Mouse (Mus musculus): Measurements from ENCODE around the gene Ptcd2. TPM values are rescaled to one million over a fixed set of nuclear protein-coding genes. Genes with fewer than 3 reads are reported as not detected.

The Ptcd2 gene
- total RNA-seq (2021) = 10 to 100 TPM; 22.8 to 25.0 TPM
- long read RNA-seq, experiment 1, transcript Ptcd2-201 (10 exons, 1,704 nt) = major isoform, 33 of 37 reads
- long read RNA-seq, experiment 1, partial matches to known transcripts = 3 of 37 reads
- long read RNA-seq, experiment 1, other reads (novel, unspliced or antisense) = 1 of 37 reads
- long read RNA-seq, experiment 2, transcript Ptcd2-201 (10 exons, 1,704 nt) = major isoform, 31 of 36 reads
- long read RNA-seq, experiment 2, partial matches to known transcripts = 1 of 36 reads
- long read RNA-seq, experiment 2, other reads (novel, unspliced or antisense) = 4 of 36 reads

GRCm38 (mm10) chr13:99344599-99345575, at the start of gene Ptcd2, which contains the start of gene Mrps27:
TSS of gene Ptcd2 (minus strand) at chr13:99344705.
TSS of gene Mrps27 (plus strand) at chr13:99344786.
- intact Hi-C loops (cut with DNase I; ENCODE audit: low total_unique reads) = no loop called here

GRCm38 (mm10) chr13:99393128-99393527, 48.6 kb upstream of the Ptcd2 start:
- no peak for DNase-seq
- intact Hi-C loops (cut with DNase I; ENCODE audit: low total_unique reads) = no loop called here

More at GRCm38 (mm10) chr13:99344599-99345575, at the start of gene Ptcd2, which contains the start of gene Mrps27:
- DNase-seq = peak; percentile 98

GRCm38 (mm10) chr13:99391417-99391816, 46.9 kb upstream of the Ptcd2 start:
- peak; percentile 78 for DNase-seq
- intact Hi-C loops (cut with DNase I; ENCODE audit: low total_unique reads) = no loop called here

GRCm38 (mm10) chr13:99387901-99388811, 43.7 kb upstream of the Ptcd2 start:
- intact Hi-C loops (cut with DNase I; ENCODE audit: low total_unique reads) = no loop called here
- no peak for DNase-seq

- DNase-seq = no peak
- intact Hi-C loops (cut with DNase I; ENCODE audit: low total_unique reads) = no loop called here
Observed at GRCm38 (mm10) chr13:99386341-99386740, 41.8 kb upstream of the Ptcd2 start.

- intact Hi-C loops (cut with DNase I; ENCODE audit: low total_unique reads) = no loop called here
Observed at GRCm38 (mm10) chr13:99385911-99386310, 41.4 kb upstream of the Ptcd2 start.

GRCm38 (mm10) chr13:99384555-99385203, 40.2 kb upstream of the Ptcd2 start:
- DNase-seq = no peak
- intact Hi-C loops (cut with DNase I; ENCODE audit: low total_unique reads) = no loop called here

More at GRCm38 (mm10) chr13:99385911-99386310, 41.4 kb upstream of the Ptcd2 start:
- DNase-seq = no peak

- intact Hi-C loops (cut with DNase I; ENCODE audit: low total_unique reads) = no loop called here
- no peak for DNase-seq
Observed at GRCm38 (mm10) chr13:99382373-99382772, 37.9 kb upstream of the Ptcd2 start.

- intact Hi-C loops (cut with DNase I; ENCODE audit: low total_unique reads) = loop anchor here (5.0 to 10.0 kb wide), 2 partner anchors 109 to 137 kb away; partner anchors contain the start of gene Map1b
Observed at GRCm38 (mm10) chr13:99378223-99378622, 33.7 kb upstream of the Ptcd2 start.

GRCm38 (mm10) chr13:99377055-99377454, 32.5 kb upstream of the Ptcd2 start:
- DNase-seq = no peak
- intact Hi-C loops (cut with DNase I; ENCODE audit: low total_unique reads) = loop anchor here (5.0 to 10.0 kb wide), 2 partner anchors 110 to 138 kb away; partner anchors contain the start of gene Map1b

More at GRCm38 (mm10) chr13:99378223-99378622, 33.7 kb upstream of the Ptcd2 start:
- no peak for DNase-seq

GRCm38 (mm10) chr13:99375550-99375949, 31.0 kb upstream of the Ptcd2 start:
- intact Hi-C loops (cut with DNase I; ENCODE audit: low total_unique reads) = loop anchor here (5.0 to 10.0 kb wide), 2 partner anchors 112 to 139 kb away; partner anchors contain the start of gene Map1b
- DNase-seq = peak; percentile 78

GRCm38 (mm10) chr13:99374191-99374590, 29.7 kb upstream of the Ptcd2 start:
- intact Hi-C loops (cut with DNase I; ENCODE audit: low total_unique reads) = loop anchor here (10.0 kb wide), 1 partner anchor 141 kb away; the partner anchor contains the start of gene Map1b
- no peak for DNase-seq

GRCm38 (mm10) chr13:99373684-99374083, 29.2 kb upstream of the Ptcd2 start:
- intact Hi-C loops (cut with DNase I; ENCODE audit: low total_unique reads) = loop anchor here (10.0 kb wide), 1 partner anchor 141 kb away; the partner anchor contains the start of gene Map1b
- no peak for DNase-seq

- no peak for DNase-seq
- intact Hi-C loops (cut with DNase I; ENCODE audit: low total_unique reads) = loop anchor here (10.0 kb wide), 1 partner anchor 144 kb away; the partner anchor contains the start of gene Map1b
Observed at GRCm38 (mm10) chr13:99371285-99371684, 26.8 kb upstream of the Ptcd2 start.

- no peak for DNase-seq
- intact Hi-C loops (cut with DNase I; ENCODE audit: low total_unique reads) = no loop called here
Observed at GRCm38 (mm10) chr13:99369103-99369502, 24.6 kb upstream of the Ptcd2 start.

- DNase-seq = peak; percentile 19
- intact Hi-C loops (cut with DNase I; ENCODE audit: low total_unique reads) = no loop called here
Observed at GRCm38 (mm10) chr13:99367554-99368174, 23.2 kb upstream of the Ptcd2 start.

- no peak for DNase-seq
Observed at GRCm38 (mm10) chr13:99366422-99367175, 22.1 kb upstream of the Ptcd2 start.

More at GRCm38 (mm10) chr13:99366422-99367175, 22.1 kb upstream of the Ptcd2 start:
- intact Hi-C loops (cut with DNase I; ENCODE audit: low total_unique reads) = no loop called here
